Mouse (Mus musculus) left cerebral cortex, adult 2 months (tissue): ENCODE measurements around the gene Eed. TPM values are rescaled to one million over a fixed set of nuclear protein-coding genes. Genes with fewer than 3 reads are reported as not detected.
A peak's percentile ranks its signal among the peaks of the same experiment; 100 is the strongest.

Experiments
- DNase-seq, 2 experiments: peaks; one replicate each; pipeline ENCODE4 v3.0.0; 2021 to 2022; ENCODE audit warnings: low spot score in 2 of 2, mixed read lengths in 1 of 2; ENCODE audit errors: extremely low spot score in 1 of 2
- H3K27ac ChIP-seq: fragments of 200-600 bp; 2 replicates; pipeline ENCODE4 v1.8.1; 2022
- H3K4me3 ChIP-seq: fragments of 200-600 bp; 2 replicates; pipeline ENCODE4 v1.8.1; 2022
- CTCF ChIP-seq: fragments of 200-600 bp; IDR thresholded peaks from 2 replicates; pipeline ENCODE4 v1.8.1; 2022; ENCODE audit warnings: antibody characterized with exemption, mild to moderate bottlenecking, moderate library complexity
- intact Hi-C: fragments of 180-260 bp; cut with DNase I; formaldehyde crosslinking; loops from one replicate; pipeline ENCODE4 v1.15.1; 2025
- total RNA-seq, 2 experiments: library from RNA; stranded (reverse); gene quantifications; 2 replicates each; pipeline ENCODE4 v1.2.3; 2021

Gene Eed
- total RNA-seq, 2 experiments from 2014 or later, result 38.4 to 41.4 TPM

- intact Hi-C loops, result loop anchor here (5.0 kb wide), 1 partner anchor 153 kb away; the partner anchor contains the start of gene Picalm
- peak overlapping the region; percentile 99 for H3K4me3 ChIP-seq
- no peak for TF ChIP-seq CTCF
- DNase-seq, result no peak
- peak overlapping the region; percentile 99 for H3K27ac ChIP-seq
Observed at GRCm38 (mm10) chr7:89979432-89980130, 1.2 kb downstream of the Eed start.

- intact Hi-C loops, result no loop called here
- no peak for TF ChIP-seq CTCF
- DNase-seq, result no peak
Observed at GRCm38 (mm10) chr7:89976796-89977195, 4.0 kb downstream of the Eed start.

GRCm38 (mm10) chr7:89975571-89975970 lies 5.2 kb downstream of the Eed start:
- H3K4me3 ChIP-seq, result no peak overlapping the region
- H3K27ac ChIP-seq, result no peak overlapping the region
- intact Hi-C loops, result no loop called here
- DNase-seq, result no peak
- no peak for TF ChIP-seq CTCF

More at GRCm38 (mm10) chr7:89976796-89977195, 4.0 kb downstream of the Eed start:
- no peak overlapping the region for H3K4me3 ChIP-seq
- H3K27ac ChIP-seq, result no peak overlapping the region

GRCm38 (mm10) chr7:89967235-89967634 lies 13.5 kb downstream of the Eed start:
- no peak for DNase-seq
- TF ChIP-seq CTCF, result no peak
- H3K27ac ChIP-seq, result no peak overlapping the region
- intact Hi-C loops, result no loop called here
- H3K4me3 ChIP-seq, result no peak overlapping the region

GRCm38 (mm10) chr7:89966771-89967170 lies 14.0 kb downstream of the Eed start:
- intact Hi-C loops, result no loop called here
- TF ChIP-seq CTCF, result no peak
- DNase-seq, result no peak
- H3K4me3 ChIP-seq, result no peak overlapping the region
- H3K27ac ChIP-seq, result no peak overlapping the region

- Histone ChIP-seq H3K4me3 (no peak overlapping the region), H3K27ac (no peak overlapping the region)
- no peak for TF ChIP-seq CTCF
- DNase-seq, result no peak
- intact Hi-C loops, result no loop called here
Observed at GRCm38 (mm10) chr7:89963135-89963534, 17.6 kb downstream of the Eed start.

GRCm38 (mm10) chr7:89957300-89957699 lies 23.5 kb downstream of the Eed start:
- TF ChIP-seq CTCF, result no peak
- intact Hi-C loops, result no loop called here
- Histone ChIP-seq H3K27ac (no peak overlapping the region), H3K4me3 (no peak overlapping the region)
- DNase-seq, result no peak

- intact Hi-C loops, result no loop called here
- H3K4me3 ChIP-seq, result no peak overlapping the region
- no peak for TF ChIP-seq CTCF
- no peak overlapping the region for H3K27ac ChIP-seq
- DNase-seq, result no peak
Observed at GRCm38 (mm10) chr7:89954261-89954660, 26.5 kb downstream of the Eed start.

- H3K27ac ChIP-seq, result no peak overlapping the region
- TF ChIP-seq CTCF, result no peak
- intact Hi-C loops, result no loop called here
- DNase-seq, result no peak
- no peak overlapping the region for H3K4me3 ChIP-seq
Observed at GRCm38 (mm10) chr7:89949403-89949802, 31.4 kb downstream of the Eed start.

GRCm38 (mm10) chr7:89948026-89948425 lies 32.8 kb downstream of the Eed start:
- H3K27ac ChIP-seq, result no peak overlapping the region
- H3K4me3 ChIP-seq, result no peak overlapping the region
- TF ChIP-seq CTCF, result no peak
- no peak for DNase-seq
- intact Hi-C loops, result no loop called here

GRCm38 (mm10) chr7:89940571-89941463 lies 40.0 kb downstream of the Eed start, which contains the start of gene Hikeshi:
TSS of gene Hikeshi (minus strand) at chr7:89941204.
- H3K27ac ChIP-seq, result peak within 1 kb of the TSS; percentile 89
- peak within 1 kb of the TSS; percentile 79 for H3K4me3 ChIP-seq
- DNase-seq, result peak; percentile 87 to 91
- TF ChIP-seq CTCF, result no peak; the same call in 1 of the 2 replicates
- intact Hi-C loops, result no loop called here
